Mouse (Mus musculus) CD4-positive, CD25-positive, alpha-beta regulatory T cell, adult 2 months (primary cell): ENCODE data around the gene Cd164.

Experiments used
- DNase-seq: peaks from one replicate; pipeline ENCODE4 v3.0.0-alpha.2; 2012; ENCODE audit warnings: low read depth, low spot score

The Cd164 gene

GRCm38 (mm10) chr10:41500941-41501340, 18.3 kb upstream of the Cd164 start:
- no peak for DNase-seq

- DNase-seq, result no peak
Measured at GRCm38 (mm10) chr10:41504996-41505395, 14.2 kb upstream of the Cd164 start.

DNA sequence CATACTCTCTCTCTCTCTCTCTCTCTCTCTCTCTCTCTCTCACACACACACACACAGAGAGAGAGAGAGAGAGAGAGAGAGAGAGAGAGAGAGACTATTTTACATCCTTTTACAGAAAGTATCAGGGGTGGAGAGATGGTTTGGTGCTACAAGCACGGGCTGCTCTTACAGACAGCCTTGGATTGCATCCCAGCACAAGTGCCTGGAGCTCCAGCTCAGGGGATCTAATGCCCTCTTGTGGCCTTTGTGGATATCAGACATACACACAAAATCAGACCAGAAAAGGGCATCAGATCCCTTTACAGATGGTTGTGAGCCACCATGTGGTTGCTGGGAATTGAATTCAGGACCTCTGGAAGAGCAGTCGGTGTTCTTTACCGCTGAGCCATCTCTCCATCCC, 13.8 kb upstream of the Cd164 start:
- peak; percentile 85 for DNase-seq

GRCm38 (mm10) chr10:41509160-41509559, 10.1 kb upstream of the Cd164 start:
- peak; percentile 64 for DNase-seq

DNA sequence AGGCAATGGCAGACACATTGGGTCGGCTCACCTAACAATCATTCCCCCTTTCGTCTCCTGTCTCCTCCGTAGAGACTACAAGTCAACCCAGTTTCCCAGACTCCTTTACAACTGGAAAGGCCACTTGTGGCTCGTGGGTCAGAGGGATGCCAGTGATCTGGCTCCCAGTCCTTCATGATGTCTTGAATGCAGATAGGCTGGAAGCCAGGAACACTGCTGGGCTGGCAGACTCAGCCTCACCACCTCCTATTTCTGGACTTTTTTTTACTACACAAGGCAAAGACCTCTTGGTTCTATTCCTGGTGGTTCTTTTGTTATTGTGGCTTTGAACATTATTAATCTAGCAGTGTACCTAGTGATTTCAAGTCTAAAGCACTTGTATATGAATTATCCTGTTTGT, 4.9 kb upstream of the Cd164 start:
- DNase-seq, result no peak

DNA sequence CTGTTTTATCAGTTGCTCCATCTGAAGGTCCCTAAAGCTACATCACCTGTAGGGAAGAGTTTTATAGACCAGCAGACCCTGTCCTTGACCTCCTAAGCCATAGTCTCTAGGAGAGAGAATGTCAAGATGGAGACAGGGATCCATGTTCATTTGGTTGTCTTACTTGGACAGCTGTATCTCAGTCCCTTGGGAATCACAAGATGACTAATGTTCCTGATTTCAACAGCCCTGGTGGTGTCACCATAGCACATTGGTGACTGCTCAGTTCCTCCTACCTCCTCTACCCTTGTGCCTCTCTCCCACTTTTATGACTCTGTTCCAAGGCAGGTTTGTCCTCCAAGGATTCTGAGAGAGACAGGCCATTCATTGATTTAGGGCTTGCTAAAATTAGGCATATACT, 4.3 kb upstream of the Cd164 start:
- DNase-seq, result no peak

DNA sequence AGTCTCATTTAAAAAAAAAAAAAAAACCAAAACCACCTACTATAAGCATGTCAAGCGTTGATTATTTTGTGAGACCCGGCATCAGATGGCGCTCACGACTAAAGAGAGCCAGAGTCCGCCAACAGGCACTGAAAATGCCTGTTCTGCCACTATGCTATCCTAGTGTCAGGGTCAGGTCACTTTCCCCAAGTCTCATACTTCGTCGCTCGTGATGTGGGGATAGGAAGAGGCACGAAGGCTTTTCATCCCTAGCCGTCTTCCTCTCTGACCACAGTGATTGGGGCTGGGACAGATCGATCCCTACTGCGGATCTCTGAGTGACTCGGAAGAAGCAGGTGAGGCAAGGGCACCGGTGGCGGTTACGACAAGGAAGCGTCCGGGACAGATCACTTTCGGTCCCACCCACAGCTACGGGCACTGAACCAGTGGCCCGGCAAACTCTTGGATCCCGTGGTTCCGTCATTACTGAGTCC, 670 bp upstream of the Cd164 start:
- peak; percentile 92 for DNase-seq

DNA sequence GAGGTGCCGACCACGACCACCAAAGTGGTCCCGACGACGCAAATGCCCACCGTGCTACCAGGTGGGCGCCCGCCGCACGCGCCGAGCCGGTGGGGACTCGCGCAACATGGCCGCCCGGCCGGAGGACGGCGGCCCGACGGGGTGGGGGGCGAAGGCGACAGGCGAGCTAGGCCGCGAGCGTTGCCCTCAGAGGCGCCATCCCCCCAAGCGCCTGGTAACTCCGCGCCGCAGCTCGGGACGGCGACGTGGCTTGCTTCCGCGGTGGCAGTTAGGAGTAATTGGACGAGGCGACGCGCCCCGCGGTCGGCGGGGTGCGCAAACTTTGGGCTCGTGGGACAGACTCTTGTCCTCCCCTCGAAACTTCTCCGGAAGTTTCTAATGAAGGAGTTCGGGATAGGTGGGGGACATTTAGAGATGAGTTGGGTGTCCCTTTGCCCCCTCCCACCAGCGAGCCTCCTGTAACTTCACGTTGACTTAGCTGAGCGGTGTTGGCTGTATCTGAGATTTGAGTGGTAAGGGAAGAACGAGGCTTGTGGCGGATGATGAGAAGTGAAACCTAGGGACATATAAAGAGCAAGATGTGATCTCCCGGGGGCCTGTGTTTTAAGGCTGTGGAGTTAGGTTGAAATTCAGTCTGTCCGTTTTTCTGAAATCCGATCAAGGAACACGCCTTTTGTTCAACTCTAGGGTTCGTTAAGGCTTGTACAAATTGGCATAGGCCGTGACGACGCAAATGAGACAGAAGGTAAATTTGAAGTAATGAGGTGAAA, 611 bp downstream of the Cd164 start:
- DNase-seq, result peak; percentile 78

GRCm38 (mm10) chr10:41520410-41520673, 1.1 kb downstream of the Cd164 start:
- no peak for DNase-seq

DNA sequence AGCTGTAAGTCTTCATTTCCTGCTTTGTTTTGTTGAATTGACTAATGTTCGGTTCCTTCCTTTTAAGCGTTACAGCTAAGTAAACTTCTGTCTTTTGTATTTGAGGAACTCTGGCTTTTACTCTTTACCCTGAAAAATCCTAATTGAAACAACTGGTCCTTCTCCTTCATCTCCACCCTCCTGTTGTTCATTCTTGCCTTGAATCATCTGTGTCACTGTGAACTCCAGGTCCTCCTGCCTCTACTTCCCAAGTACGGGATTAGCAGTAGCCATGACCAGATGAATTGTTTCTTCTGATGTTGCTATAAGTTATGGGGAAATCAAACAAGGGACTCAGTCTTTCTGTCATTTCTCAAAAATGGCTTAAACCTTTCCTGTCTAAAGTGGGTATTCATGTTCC, 4.2 kb downstream of the Cd164 start:
- no peak for DNase-seq

GRCm38 (mm10) chr10:41525696-41526095, 6.5 kb downstream of the Cd164 start:
- no peak for DNase-seq

- DNase-seq, result peak; percentile 61
Measured at GRCm38 (mm10) chr10:41529972-41530371, 10.8 kb downstream of the Cd164 start.

DNA sequence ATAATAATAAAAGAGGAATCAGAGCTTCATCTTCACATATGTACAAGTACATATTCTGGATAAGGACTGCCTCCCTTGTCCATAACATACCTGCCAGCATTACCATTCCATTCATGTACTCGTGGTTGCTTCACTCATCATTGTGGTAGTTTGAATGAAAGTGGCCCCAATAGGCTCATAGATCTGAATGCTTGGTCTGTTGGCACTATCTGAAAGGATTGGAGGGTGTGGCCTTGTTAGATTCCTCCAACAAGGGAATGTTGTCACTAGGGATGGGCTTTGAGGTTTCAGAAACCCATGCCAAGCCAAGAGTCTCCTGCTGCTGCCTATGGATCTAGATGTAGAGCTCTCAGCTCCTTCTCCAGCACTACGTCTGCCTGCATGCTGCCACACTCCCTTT, 16.8 kb downstream of the Cd164 start:
- no peak for DNase-seq

DNA sequence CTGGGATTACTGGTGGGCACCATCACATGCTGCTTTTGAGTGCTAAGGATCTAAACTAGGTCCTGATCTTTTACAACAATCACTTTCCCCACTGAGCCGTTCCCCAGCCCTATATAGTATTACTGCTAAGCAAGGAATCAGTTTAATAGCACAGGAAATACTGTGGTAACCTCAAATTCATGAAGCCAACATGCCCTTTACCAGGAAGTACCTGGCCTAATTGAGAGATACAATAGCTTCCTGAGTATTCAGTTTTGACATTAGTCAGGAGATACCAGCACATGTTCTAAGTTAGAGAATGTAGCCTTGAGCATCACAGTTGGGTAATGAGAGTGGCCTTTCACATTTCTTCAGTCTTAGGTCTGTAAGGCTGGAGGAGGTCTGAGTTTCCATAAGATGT, 17.5 kb downstream of the Cd164 start:
- peak; percentile 22 for DNase-seq

- no peak for DNase-seq
Measured at GRCm38 (mm10) chr10:41537226-41537982, 18.2 kb downstream of the Cd164 start.

- no peak for DNase-seq
Measured at GRCm38 (mm10) chr10:41537983-41538330, 18.7 kb downstream of the Cd164 start.

- no peak for DNase-seq
Measured at GRCm38 (mm10) chr10:41538986-41539385, 19.8 kb downstream of the Cd164 start.

DNA sequence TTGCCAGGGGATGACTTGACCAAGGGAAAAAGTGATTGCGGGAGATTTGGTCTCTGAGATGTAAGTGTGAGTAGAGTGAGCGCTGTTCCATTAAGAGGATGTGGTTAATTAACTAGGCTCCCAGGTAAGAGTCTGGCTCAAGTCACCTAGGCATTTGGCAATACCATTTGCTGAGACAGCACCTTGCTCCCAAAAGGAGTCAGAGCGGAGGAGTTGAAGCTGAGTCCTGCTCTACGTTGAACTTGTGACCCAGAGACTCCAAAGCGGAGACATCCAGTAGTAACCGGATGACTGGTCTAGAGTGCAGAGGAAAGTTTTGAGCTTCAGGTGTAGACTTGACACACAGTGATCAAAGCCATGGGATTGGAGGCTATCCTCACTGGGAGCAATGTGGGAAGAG, 22.8 kb downstream of the Cd164 start:
- no peak for DNase-seq

DNA sequence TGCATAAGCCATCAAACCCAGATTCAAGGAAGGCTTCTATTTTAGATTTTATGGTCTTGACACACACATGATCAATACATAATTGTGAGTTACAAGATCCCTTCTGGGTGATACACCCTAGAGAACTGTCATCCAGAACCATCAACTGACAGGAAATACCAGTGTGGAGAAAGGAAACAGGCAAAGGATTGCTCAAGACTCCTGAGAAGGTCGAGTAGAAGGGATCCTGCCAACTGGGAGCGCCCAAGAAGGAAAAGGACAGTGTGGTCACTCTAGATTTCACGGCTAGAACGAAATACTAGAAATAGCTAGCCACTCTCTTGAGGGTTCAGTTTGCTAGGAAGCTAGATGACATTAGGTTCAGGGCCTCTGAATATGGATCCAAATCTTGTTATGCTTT, 24.2 kb downstream of the Cd164 start:
- no peak for DNase-seq

DNA sequence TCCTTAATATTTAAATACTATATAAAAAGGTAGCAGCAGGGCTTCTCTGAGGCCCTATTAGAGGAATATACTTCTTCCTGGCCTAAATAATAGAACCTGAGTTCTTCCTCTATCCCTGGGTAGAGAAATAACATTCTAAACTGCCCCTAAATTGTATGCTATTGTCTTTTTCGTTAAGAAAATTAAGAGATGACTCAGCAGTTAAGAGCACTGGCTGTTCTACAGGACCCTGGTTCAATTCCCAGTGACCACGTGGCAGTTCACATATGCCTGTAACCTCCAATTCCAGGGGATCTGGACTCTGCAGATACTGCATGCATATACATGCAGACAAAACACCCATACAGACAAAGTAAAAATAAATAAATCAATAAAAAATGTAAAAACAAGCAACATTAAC, 24.6 kb downstream of the Cd164 start:
- no peak for DNase-seq

- peak; percentile 67 for DNase-seq
Measured at GRCm38 (mm10) chr10:41544481-41545190, 25.4 kb downstream of the Cd164 start.

DNA sequence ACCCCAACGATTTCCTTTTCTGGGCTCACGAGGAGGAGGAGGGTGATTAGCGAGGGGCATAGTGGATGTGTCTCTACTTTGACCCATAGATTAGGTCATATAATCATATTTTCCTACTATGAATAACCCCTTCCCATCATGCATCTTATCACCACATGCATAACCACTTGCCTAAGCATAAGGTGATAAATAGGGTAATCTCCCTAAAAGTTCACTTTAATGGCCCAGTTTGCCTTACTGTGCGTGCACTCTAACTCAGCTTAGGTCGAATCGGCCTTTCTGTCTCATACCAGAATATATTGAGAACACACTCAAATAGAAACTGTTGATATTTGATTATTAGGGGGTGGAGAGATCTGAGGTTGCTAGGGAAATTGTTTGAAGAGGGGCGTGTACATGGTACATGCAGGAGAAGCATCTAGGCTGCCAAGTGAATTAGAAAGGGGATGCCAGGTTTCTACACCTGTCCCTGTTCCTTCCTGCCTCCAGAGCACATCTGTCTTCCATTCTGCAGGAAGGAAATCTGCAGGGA, 26.1 kb downstream of the Cd164 start:
- peak; percentile 43 for DNase-seq
